Mouse (Mus musculus) thymus, postnatal 0 days (tissue): ENCODE measurements around the gene Anapc16. TPM values are rescaled to one million over a fixed set of nuclear protein-coding genes. Genes with fewer than 3 reads are reported as not detected.
"Not testable (repeated sequence)": the region's sequence is repeated elsewhere in the genome, so short reads cannot be mapped to it uniquely, and the experiment has no call there.

Source experiments
- DNase-seq: peaks from one replicate; pipeline ENCODE4 v3.0.0-alpha.2; 2015; ENCODE audit warnings: low spot score
- polyA plus RNA-seq: library from polyadenylated mRNA; unstranded; fragments of >200 nt; fragmentation: Nextera tagmentation; extraction: Ambion mirVana; gene quantifications from 2 replicates; pipeline ENCODE4 v1.2.1, GENCODE M21; 2015

Gene Anapc16
- polyA plus RNA-seq, 1 experiment from 2014 or later, result 168 TPM

GRCm38 (mm10) chr10:60001663-60002062 is 1.3 kb downstream of the Anapc16 start:
- DNase-seq, result not testable (repeated sequence)

- no peak for DNase-seq
Measured at GRCm38 (mm10) chr10:59999057-59999456, 3.9 kb downstream of the Anapc16 start.

- peak; percentile 82 for DNase-seq
Measured at GRCm38 (mm10) chr10:59997591-59997990, 5.3 kb downstream of the Anapc16 start.

- DNase-seq, result no peak
Measured at GRCm38 (mm10) chr10:59995889-59996288, 7.0 kb downstream of the Anapc16 start.

- not testable (repeated sequence) for DNase-seq
Measured at GRCm38 (mm10) chr10:59993813-59994212, 9.1 kb downstream of the Anapc16 start.

GRCm38 (mm10) chr10:59992024-59992423 is 10.9 kb downstream of the Anapc16 start:
- no peak for DNase-seq

- no peak for DNase-seq
Measured at GRCm38 (mm10) chr10:59991262-59991880, 11.6 kb downstream of the Anapc16 start.

- no peak for DNase-seq
Measured at GRCm38 (mm10) chr10:59990393-59990792, 12.5 kb downstream of the Anapc16 start.

- DNase-seq, result no peak
Measured at GRCm38 (mm10) chr10:59988036-59988435, 14.9 kb downstream of the Anapc16 start.

GRCm38 (mm10) chr10:59982379-59982873 is 20.5 kb downstream of the Anapc16 start:
- peak; percentile 43 for DNase-seq

- DNase-seq, result no peak
Measured at GRCm38 (mm10) chr10:59981792-59982191, 21.1 kb downstream of the Anapc16 start.

GRCm38 (mm10) chr10:59981336-59981735 is 21.6 kb downstream of the Anapc16 start:
- peak; percentile 78 for DNase-seq

- DNase-seq, result peak; percentile 63
Measured at GRCm38 (mm10) chr10:59980815-59981244, 22.1 kb downstream of the Anapc16 start.

- no peak for DNase-seq
Measured at GRCm38 (mm10) chr10:59978873-59979743, 23.8 kb downstream of the Anapc16 start.

GRCm38 (mm10) chr10:59978401-59978800 is 24.5 kb downstream of the Anapc16 start:
- no peak for DNase-seq

GRCm38 (mm10) chr10:59977715-59978343 is 25.1 kb downstream of the Anapc16 start:
- no peak for DNase-seq

- DNase-seq, result no peak
Measured at GRCm38 (mm10) chr10:59977141-59977540, 25.8 kb downstream of the Anapc16 start.

GRCm38 (mm10) chr10:59974786-59975185 is 28.1 kb downstream of the Anapc16 start:
- DNase-seq, result peak; percentile 69

- peak; percentile 89 for DNase-seq
Measured at GRCm38 (mm10) chr10:59974191-59974664, 28.7 kb downstream of the Anapc16 start.

- DNase-seq, result no peak
Measured at GRCm38 (mm10) chr10:59973400-59973799, 29.5 kb downstream of the Anapc16 start.

GRCm38 (mm10) chr10:59972999-59973398 is 29.9 kb downstream of the Anapc16 start:
- DNase-seq, result no peak

- no peak for DNase-seq
Measured at GRCm38 (mm10) chr10:59972534-59972933, 30.4 kb downstream of the Anapc16 start.
